Mouse (Mus musculus) layer of hippocampus, postnatal 36 days (tissue): ENCODE results near the gene Olfr181. TPM values are rescaled to one million over a fixed set of nuclear protein-coding genes. Genes with fewer than 3 reads are reported as not detected.

Experiments used
- DNase-seq, 2 experiments: peaks; one replicate each; pipeline ENCODE4 v3.0.0; 2022
- total RNA-seq, 2 experiments: library from RNA; stranded (reverse); gene quantifications; 2 replicates each; pipeline ENCODE4 v1.2.3; 2021

Gene Olfr181
- total RNA-seq = not detected

DNA sequence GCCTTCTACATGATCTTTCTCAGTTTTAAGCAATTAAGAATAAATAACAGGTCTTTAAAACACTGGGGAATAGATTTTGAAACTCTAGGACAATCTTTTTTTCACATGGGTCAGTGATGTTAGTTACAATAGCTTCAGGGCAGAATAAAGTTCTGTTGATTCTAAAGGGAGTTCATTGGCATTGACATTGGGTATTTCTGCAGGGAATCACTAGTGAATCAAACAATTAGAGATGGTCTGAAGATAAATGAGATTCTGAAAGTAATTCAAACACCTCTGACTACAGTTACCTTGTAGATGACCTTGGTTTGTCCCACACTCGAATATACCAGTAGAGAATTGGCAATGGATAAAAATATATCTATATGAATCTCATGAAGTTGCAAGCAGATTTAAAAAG lies at the start of gene Olfr181:
Gene Olfr181, minus strand, starts transcription at position 101 of the 400 bp plus-strand sequence.
- DNase-seq = no peak

DNA sequence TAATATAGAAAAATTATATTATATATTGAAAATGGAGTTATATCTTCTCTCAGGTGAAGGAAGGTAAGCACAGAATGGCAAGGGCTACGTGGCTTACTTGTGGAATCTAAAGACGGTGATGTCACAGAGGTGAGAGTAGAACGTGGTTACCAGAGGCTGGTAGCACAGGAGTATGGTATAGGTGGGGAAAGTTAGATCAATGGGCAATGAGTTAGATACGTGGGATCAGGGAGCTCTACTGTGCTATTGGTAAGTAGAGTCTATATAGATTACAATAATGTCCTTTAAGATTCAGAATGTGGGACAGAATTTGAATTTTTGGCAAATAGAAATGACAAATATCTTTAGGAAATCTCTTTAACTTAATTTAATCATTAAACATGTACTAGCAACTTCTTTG lies 737 bp upstream of the Olfr181 start, which contains the start of gene Olfr180:
Gene Olfr180, minus strand, starts transcription at position 101 of the 400 bp plus-strand sequence.
- DNase-seq = no peak

DNA sequence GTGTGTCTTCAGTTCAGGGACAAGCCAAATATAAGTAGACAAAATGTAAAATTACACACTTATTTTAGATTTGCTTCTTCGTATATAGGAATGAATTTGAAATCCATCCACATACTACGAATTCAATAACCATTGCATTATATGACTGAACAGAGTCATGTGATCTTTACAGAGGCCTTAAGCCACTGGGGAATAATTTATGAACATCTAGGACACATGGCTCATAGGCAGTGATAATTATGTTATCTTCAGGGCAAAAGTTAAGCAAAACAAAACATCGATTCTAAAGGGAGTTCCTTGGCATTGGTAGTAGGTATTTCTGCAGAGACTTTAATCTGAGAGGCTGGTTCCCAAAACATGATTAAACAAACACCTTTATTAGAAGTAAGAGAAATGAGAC lies 36.6 kb downstream of the Olfr181 start, which contains the start of gene Olfr178:
Gene Olfr178, minus strand, starts transcription at position 101 of the 400 bp plus-strand sequence.
- no peak for DNase-seq

DNA sequence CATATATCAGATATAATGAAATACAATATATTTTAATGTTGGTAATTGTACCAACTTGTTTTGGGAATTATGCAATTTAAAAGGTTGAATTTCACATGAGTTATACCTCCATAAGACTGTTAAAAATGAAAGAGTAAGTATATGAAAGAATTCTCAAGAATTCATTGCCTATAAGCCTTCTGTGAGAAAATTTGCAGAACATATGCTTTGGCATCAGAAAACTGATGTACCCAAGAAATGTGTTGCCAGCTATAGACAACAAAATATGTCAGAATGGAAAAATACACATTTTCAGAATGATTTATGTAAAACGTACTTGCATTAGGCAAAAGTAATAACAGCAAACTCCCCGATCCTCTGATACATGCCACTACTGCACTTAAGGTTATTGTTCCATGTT lies 44.1 kb downstream of the Olfr181 start:
- no peak for DNase-seq

Other genes starting within 250 kb of the Olfr181 start
- not detected for gene Gpr15, start 209.7 kb downstream of the Olfr181 start, total RNA-seq
- 10 to 100 TPM; 80.2 to 87.5 TPM for gene Cldnd1, start 200.8 kb downstream of the Olfr181 start, total RNA-seq
- not detected for gene Olfr172, start 165.6 kb downstream of the Olfr181 start, total RNA-seq
- not detected for gene Olfr173, start 128.5 kb downstream of the Olfr181 start, total RNA-seq
- gene Olfr175-ps1, start 102.0 kb downstream of the Olfr181 start, total RNA-seq = not detected
- gene Olfr177, start 54.0 kb downstream of the Olfr181 start, total RNA-seq = not detected
- gene Olfr178, start 36.7 kb downstream of the Olfr181 start, total RNA-seq = not detected
- gene Olfr180, start 637 bp upstream of the Olfr181 start, total RNA-seq = not detected
- not detected for gene Olfr183, start 66.6 kb upstream of the Olfr181 start, total RNA-seq
- not detected for gene Olfr186, start 101.5 kb upstream of the Olfr181 start, total RNA-seq
- gene Olfr187, start 111.0 kb upstream of the Olfr181 start, total RNA-seq = not detected
- gene Olfr190, start 149.2 kb upstream of the Olfr181 start, total RNA-seq = not detected
- not detected for gene Olfr191, start 161.1 kb upstream of the Olfr181 start, total RNA-seq
- gene Olfr193, start 183.1 kb upstream of the Olfr181 start, total RNA-seq = not detected
- gene Olfr194, start 192.3 kb upstream of the Olfr181 start, total RNA-seq = not detected
- gene Olfr195, start 218.3 kb upstream of the Olfr181 start, total RNA-seq = not detected
- gene Olfr196, start 241.7 kb upstream of the Olfr181 start, total RNA-seq = not detected